In the genomic region with DNA sequence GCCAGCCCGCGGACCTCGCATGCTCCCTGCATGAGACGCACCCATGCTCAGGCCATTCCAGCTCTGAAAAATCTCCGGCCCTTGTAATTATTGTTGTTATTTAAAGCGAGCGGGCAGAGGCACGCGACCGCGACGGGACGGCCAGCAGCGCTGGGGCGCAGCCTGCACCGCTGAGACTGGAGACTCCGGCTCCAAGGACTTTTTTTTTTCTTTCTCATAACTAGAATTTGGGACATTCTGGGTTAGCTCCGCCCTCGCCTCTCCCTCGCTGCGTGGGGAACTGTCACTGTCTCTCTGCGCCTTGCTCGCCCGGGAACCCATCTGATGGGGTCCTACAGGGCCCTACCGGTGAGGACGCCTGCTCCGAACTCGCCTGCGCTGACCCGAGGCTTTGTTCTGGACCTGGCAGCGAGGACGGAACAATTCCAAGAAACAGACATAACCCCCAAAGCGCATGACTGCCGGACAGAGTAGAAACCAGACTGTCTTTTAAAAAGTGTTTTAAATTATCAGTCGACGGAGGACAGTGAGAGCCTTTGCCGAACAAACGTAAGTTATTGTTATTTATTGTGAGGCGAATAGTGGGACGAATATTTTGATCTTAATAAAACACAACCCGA, we compare ENCODE assay signal across 10 mouse cellular contexts. TPM values are rescaled to one million over a fixed set of nuclear protein-coding genes. Genes with fewer than 3 reads are reported as not detected.
DNase-seq lines count a peak whose midpoint lies in the region; ATAC-seq lines count a peak whose summit lies in the region.
"Had no signal": no experiment of that assay in that cellular context is flagged by ENCODE, and none has a peak within 500 bp of the region (broad histone marks: within the 10 kb centered on the region; RNA-seq: fewer than 3 reads in every experiment).

No protein-coding gene starts in this region.

- peaks cover 95% of the 10 kb centered on the region for H3K27me3 ChIP-seq in heart, embryonic 13.5 days (replicated peaks)
- peaks cover 82% of the 10 kb centered on the region for H3K27me3 ChIP-seq in neural tube, embryonic 15.5 days (replicated peaks)
- H3K27me3 ChIP-seq: CH12.LX had no signal

- peaks cover 57% of the 10 kb centered on the region for H3K4me1 ChIP-seq in heart, embryonic 13.5 days
- peaks cover 40% of the 10 kb centered on the region for H3K4me1 ChIP-seq in neural tube, embryonic 15.5 days

- peak overlapping the region; percentile 63 for H3K4me2 ChIP-seq in heart, embryonic 13.5 days
- peak overlapping the region; percentile 40 for H3K4me2 ChIP-seq in neural tube, embryonic 15.5 days

- DNase-seq in frontal cortex, postnatal 36 days (ENCODE audit: low spot score in 2 of 2), result peak; percentile 11 to 16
- DNase-seq in frontal cortex, postnatal 14 days (ENCODE audit: low spot score in 2 of 2), result no peak
- DNase-seq in Muller cell, postnatal 12 days (ENCODE audit: inconsistent ontology term), result peak; percentile 12
- DNase-seq in kidney, postnatal 25 days, result peak; percentile 7 to 41
- DNase-seq in adipocyte (ENCODE audit: low spot score), result no peak

- no peak for ATAC-seq in heart, embryonic 13.5 days (ENCODE audit: extremely low read depth, insufficient number of reproducible peaks, low FRiP score, low TSS enrichment)
- ATAC-seq in neural tube, embryonic 15.5 days (ENCODE audit: low FRiP score), result no peak
- ATAC-seq in erythroid progenitor cell, adult 5-6 weeks (replicated peaks; ENCODE audit: low FRiP score, poor library complexity, severe bottlenecking), result no peak

- H3K4me3 ChIP-seq in heart, embryonic 13.5 days, result peak overlapping the region; percentile 44
- peak overlapping the region; percentile 2; the same call in 1 of the 2 replicates for H3K4me3 ChIP-seq in neural tube, embryonic 15.5 days (replicated peaks)

- no peak overlapping the region for H3K9ac ChIP-seq in heart, embryonic 13.5 days
- H3K9ac ChIP-seq in neural tube, embryonic 15.5 days (replicated peaks), result no peak overlapping the region

- H3K36me3 ChIP-seq in heart, embryonic 13.5 days, result no peaks in the 10 kb centered on the region
- no peaks in the 10 kb centered on the region for H3K36me3 ChIP-seq in neural tube, embryonic 15.5 days

- H3K9me3 ChIP-seq in heart, embryonic 13.5 days, result no peaks in the 10 kb centered on the region
- H3K9me3 ChIP-seq in neural tube, embryonic 15.5 days (replicated peaks), result no peaks in the 10 kb centered on the region

- no peak overlapping the region for H3K27ac ChIP-seq in heart, embryonic 13.5 days (replicated peaks)
- H3K27ac ChIP-seq in neural tube, embryonic 15.5 days (replicated peaks), result no peak overlapping the region

- WGBS in heart, embryonic 13.5 days, result 6% methylated on average over 41 of the region's 41 CpGs
- 4% methylated on average over 41 of the region's 41 CpGs for WGBS in neural tube, embryonic 15.5 days

RNA-seq across cellular contexts. Expression of a gene that starts 7.2 kb away (rescaled TPM):
- polyA plus RNA-seq in heart, embryonic 13.5 days (2015; fragmentation: Nextera tagmentation; extraction: Ambion mirVana), result 0.17 and 0.74 TPM in 2 replicates
- polyA plus RNA-seq in neural tube, embryonic 15.5 days (2015; fragmentation: Nextera tagmentation; extraction: Ambion mirVana), result 13.7 and 18.0 TPM in 2 replicates
- total RNA-seq in erythroid progenitor cell, adult 5-6 weeks (2015; ENCODE audit: low replicate concordance), result not detected in 2 replicates
- not detected in 2 replicates for total RNA-seq in erythroid progenitor cell, adult 5-6 weeks (2017; ENCODE audit: low replicate concordance)
- total RNA-seq: left cerebral cortex, postnatal 25 days had no signal

RNA-seq across cellular contexts. Expression of a gene that starts 33.6 kb away (rescaled TPM):
- 286 and 325 TPM in 2 replicates for polyA plus RNA-seq in heart, embryonic 13.5 days (2015; fragmentation: Nextera tagmentation; extraction: Ambion mirVana)
- polyA plus RNA-seq in neural tube, embryonic 15.5 days (2015; fragmentation: Nextera tagmentation; extraction: Ambion mirVana), result 100 and 139 TPM in 2 replicates
- 54.1 and 61.6 TPM in 2 replicates for total RNA-seq in erythroid progenitor cell, adult 5-6 weeks (2015; ENCODE audit: low replicate concordance)
- 40.6 and 62.4 TPM in 2 replicates for total RNA-seq in erythroid progenitor cell, adult 5-6 weeks (2017; ENCODE audit: low replicate concordance)

Comparison
In these comparisons a context has a peak if more than half of its experiments do, and no peak if none do; other contexts are left out.
1. DNase-seq: peak in frontal cortex, postnatal 36 days (2 of 2), Muller cell, postnatal 12 days (single experiment) and kidney, postnatal 25 days (2 of 2); none in frontal cortex, postnatal 14 days (0 of 2) and adipocyte (single experiment).